Mouse (Mus musculus): Measurements from ENCODE around the gene Ptf1a.
A peak's percentile ranks its signal among the peaks of the same experiment; 100 is the strongest.

Gene Ptf1a

GRCm38 (mm10) chr2:19444931-19445831 is at the start of gene Ptf1a:
Gene Ptf1a, plus strand, starts transcription at chr2:19445663.
- DNase-seq = no peak

- no peak for DNase-seq
Observed at GRCm38 (mm10) chr2:19405409-19405808, 40.1 kb upstream of the Ptf1a start.

- DNase-seq = no peak
Observed at GRCm38 (mm10) chr2:19406531-19406930, 38.9 kb upstream of the Ptf1a start.

GRCm38 (mm10) chr2:19414222-19414965 is 31.1 kb upstream of the Ptf1a start:
- peak; percentile 44 to 58 for DNase-seq

GRCm38 (mm10) chr2:19415063-19415521 is 30.4 kb upstream of the Ptf1a start:
- DNase-seq = peak in 1 of 2 experiments; percentile 41

- DNase-seq = no peak
Observed at GRCm38 (mm10) chr2:19416066-19416465, 29.4 kb upstream of the Ptf1a start.

GRCm38 (mm10) chr2:19419686-19420345 is 25.6 kb upstream of the Ptf1a start:
- no peak for DNase-seq

GRCm38 (mm10) chr2:19422226-19422625 is 23.2 kb upstream of the Ptf1a start:
- DNase-seq = no peak

GRCm38 (mm10) chr2:19423086-19423485 is 22.4 kb upstream of the Ptf1a start:
- no peak for DNase-seq

GRCm38 (mm10) chr2:19429031-19429430 is 16.4 kb upstream of the Ptf1a start:
- DNase-seq = peak; percentile 38 to 54

- no peak for DNase-seq
Observed at GRCm38 (mm10) chr2:19429691-19430690, 15.5 kb upstream of the Ptf1a start.

- no peak for DNase-seq
Observed at GRCm38 (mm10) chr2:19430746-19431145, 14.7 kb upstream of the Ptf1a start.

GRCm38 (mm10) chr2:19431186-19431585 is 14.3 kb upstream of the Ptf1a start:
- no peak for DNase-seq

- DNase-seq = no peak
Observed at GRCm38 (mm10) chr2:19431614-19432323, 13.7 kb upstream of the Ptf1a start.

- no peak for DNase-seq
Observed at GRCm38 (mm10) chr2:19444346-19444745, 1.1 kb upstream of the Ptf1a start.

- peak in 1 of 2 experiments; percentile 28 for DNase-seq
Observed at GRCm38 (mm10) chr2:19445871-19446501, 523 bp downstream of the Ptf1a start.

- DNase-seq = no peak
Observed at GRCm38 (mm10) chr2:19446746-19447145, 1.3 kb downstream of the Ptf1a start.

GRCm38 (mm10) chr2:19448042-19448700 is 2.7 kb downstream of the Ptf1a start:
- no peak for DNase-seq

GRCm38 (mm10) chr2:19449308-19449707 is 3.8 kb downstream of the Ptf1a start:
- DNase-seq = no peak

- DNase-seq = no peak
Observed at GRCm38 (mm10) chr2:19452531-19453055, 7.1 kb downstream of the Ptf1a start.

All from lung, postnatal 4 days (tissue).